Mouse (Mus musculus): Measurements from ENCODE around the gene C2cd5. TPM values are rescaled to one million over a fixed set of nuclear protein-coding genes. Genes with fewer than 3 reads are reported as not detected.

Gene C2cd5
- total RNA-seq, 1 experiment, result 26.5 TPM

- in situ Hi-C loops (cut with MboI; ENCODE audit: low sequenced_read_pairs in 2 of 2, unreplicated experiment in 2 of 2), result no loop called here
- no peak overlapping the region for H3K9ac ChIP-seq (ENCODE audit: insufficient read depth, low read depth, low read length, poor library complexity, severe bottlenecking)
- no peak overlapping the region for H3K27ac ChIP-seq (ENCODE audit: insufficient read depth, low read depth, low read length, poor library complexity, severe bottlenecking)
- H3K36me3 ChIP-seq (ENCODE audit: control insufficient read depth, insufficient read depth, low read length, poor library complexity, severe bottlenecking), result no peaks in the 10 kb centered on the region
- TF ChIP-seq CHD2 (IDR thresholded peaks at IDR 0.05; ENCODE audit: low read depth, low read length) (no peak), ZNF384 (IDR thresholded peaks at IDR 0.05; ENCODE audit: low read depth, low read length) (no peak), MAFK (IDR thresholded peaks at IDR 0.05; ENCODE audit: insufficient read depth, low read depth, low read length) (no peak), ZC3H11A (IDR thresholded peaks at IDR 0.05; ENCODE audit: borderline replicate concordance, low read depth, low read length) (no peak), HCFC1 (IDR thresholded peaks at IDR 0.05; ENCODE audit: borderline replicate concordance, insufficient read depth, low read length) (no peak)
- H3K4me3 ChIP-seq (ENCODE audit: insufficient read depth in 1 of 2, low read depth in 1 of 2, low read length in 2 of 2, poor library complexity in 1 of 2, severe bottlenecking in 1 of 2), result no peak overlapping the region
- no peak for DNase-seq (ENCODE audit: low read depth, low spot score)
- H3K4me1 ChIP-seq (ENCODE audit: control insufficient read depth in 2 of 2, insufficient read depth in 2 of 2, low read length in 2 of 2, poor library complexity in 1 of 2), result peaks cover 2 to 4% of the 10 kb centered on the region in 2 experiments; a peak in 3 of 4 replicates
- no peaks in the 10 kb centered on the region for H3K9me3 ChIP-seq (ENCODE audit: control insufficient read depth, insufficient read depth, low read depth, low read length)
Observed at GRCm38 (mm10) chr6:142998221-142998999, 101.5 kb downstream of the C2cd5 start.

- no peaks in the 10 kb centered on the region for H3K36me3 ChIP-seq (ENCODE audit: control insufficient read depth, insufficient read depth, low read length, poor library complexity, severe bottlenecking)
- H3K4me1 ChIP-seq (ENCODE audit: control insufficient read depth in 2 of 2, insufficient read depth in 2 of 2, low read length in 2 of 2, poor library complexity in 1 of 2), result peaks cover 2 to 4% of the 10 kb centered on the region in 2 experiments; a peak in 3 of 4 replicates
- no peak for DNase-seq (ENCODE audit: low read depth, low spot score)
- in situ Hi-C loops (cut with MboI; ENCODE audit: low sequenced_read_pairs in 2 of 2, unreplicated experiment in 2 of 2), result no loop called here
- H3K4me3 ChIP-seq (ENCODE audit: insufficient read depth in 1 of 2, low read depth in 1 of 2, low read length in 2 of 2, poor library complexity in 1 of 2, severe bottlenecking in 1 of 2), result no peak overlapping the region
- TF ChIP-seq CHD2 (IDR thresholded peaks at IDR 0.05; ENCODE audit: low read depth, low read length), result no peak
- no peak for TF ChIP-seq ZNF384 (IDR thresholded peaks at IDR 0.05; ENCODE audit: low read depth, low read length)
- TF ChIP-seq ZC3H11A (IDR thresholded peaks at IDR 0.05; ENCODE audit: borderline replicate concordance, low read depth, low read length), result no peak
- TF ChIP-seq MAFK (IDR thresholded peaks at IDR 0.05; ENCODE audit: insufficient read depth, low read depth, low read length), result no peak
- TF ChIP-seq HCFC1 (IDR thresholded peaks at IDR 0.05; ENCODE audit: borderline replicate concordance, insufficient read depth, low read length), result no peak
- H3K9me3 ChIP-seq (ENCODE audit: control insufficient read depth, insufficient read depth, low read depth, low read length), result no peaks in the 10 kb centered on the region
- no peak overlapping the region for H3K9ac ChIP-seq (ENCODE audit: insufficient read depth, low read depth, low read length, poor library complexity, severe bottlenecking)
- no peak overlapping the region for H3K27ac ChIP-seq (ENCODE audit: insufficient read depth, low read depth, low read length, poor library complexity, severe bottlenecking)
Observed at GRCm38 (mm10) chr6:142996887-142997286, 103.1 kb downstream of the C2cd5 start.

- TF ChIP-seq ZC3H11A (IDR thresholded peaks at IDR 0.05; ENCODE audit: borderline replicate concordance, low read depth, low read length) (no peak), HCFC1 (IDR thresholded peaks at IDR 0.05; ENCODE audit: borderline replicate concordance, insufficient read depth, low read length) (no peak), CHD2 (IDR thresholded peaks at IDR 0.05; ENCODE audit: low read depth, low read length) (no peak), ZNF384 (IDR thresholded peaks at IDR 0.05; ENCODE audit: low read depth, low read length) (no peak)
- H3K27ac ChIP-seq (ENCODE audit: insufficient read depth, low read depth, low read length, poor library complexity, severe bottlenecking), result no peak overlapping the region
- in situ Hi-C loops (cut with MboI; ENCODE audit: low sequenced_read_pairs in 2 of 2, unreplicated experiment in 2 of 2), result no loop called here
- H3K36me3 ChIP-seq (ENCODE audit: control insufficient read depth, insufficient read depth, low read length, poor library complexity, severe bottlenecking), result no peaks in the 10 kb centered on the region
- DNase-seq (ENCODE audit: low read depth, low spot score), result peak; percentile 40
- no peak overlapping the region for H3K4me3 ChIP-seq (ENCODE audit: insufficient read depth in 1 of 2, low read depth in 1 of 2, low read length in 2 of 2, poor library complexity in 1 of 2, severe bottlenecking in 1 of 2)
- H3K9me3 ChIP-seq (ENCODE audit: control insufficient read depth, insufficient read depth, low read depth, low read length), result no peaks in the 10 kb centered on the region
- no peak overlapping the region for H3K9ac ChIP-seq (ENCODE audit: insufficient read depth, low read depth, low read length, poor library complexity, severe bottlenecking)
- H3K4me1 ChIP-seq (ENCODE audit: control insufficient read depth in 2 of 2, insufficient read depth in 2 of 2, low read length in 2 of 2, poor library complexity in 1 of 2), result peaks cover 2 to 7% of the 10 kb centered on the region in 2 experiments; a peak in 3 of 4 replicates
Observed at GRCm38 (mm10) chr6:142995567-142995966, 104.4 kb downstream of the C2cd5 start.

- no peaks in the 10 kb centered on the region for H3K36me3 ChIP-seq (ENCODE audit: control insufficient read depth, insufficient read depth, low read length, poor library complexity, severe bottlenecking)
- in situ Hi-C loops (cut with MboI; ENCODE audit: low sequenced_read_pairs in 2 of 2, unreplicated experiment in 2 of 2), result no loop called here
- H3K27ac ChIP-seq (ENCODE audit: insufficient read depth, low read depth, low read length, poor library complexity, severe bottlenecking), result no peak overlapping the region
- peaks cover 2 to 9% of the 10 kb centered on the region in 2 experiments; a peak in 3 of 4 replicates for H3K4me1 ChIP-seq (ENCODE audit: control insufficient read depth in 2 of 2, insufficient read depth in 2 of 2, low read length in 2 of 2, poor library complexity in 1 of 2)
- DNase-seq (ENCODE audit: low read depth, low spot score), result no peak
- no peak for TF ChIP-seq CHD2 (IDR thresholded peaks at IDR 0.05; ENCODE audit: low read depth, low read length)
- TF ChIP-seq MAFK (IDR thresholded peaks at IDR 0.05; ENCODE audit: insufficient read depth, low read depth, low read length), result no peak
- no peak for TF ChIP-seq HCFC1 (IDR thresholded peaks at IDR 0.05; ENCODE audit: borderline replicate concordance, insufficient read depth, low read length)
- TF ChIP-seq ZC3H11A (IDR thresholded peaks at IDR 0.05; ENCODE audit: borderline replicate concordance, low read depth, low read length), result no peak
- no peak for TF ChIP-seq ZNF384 (IDR thresholded peaks at IDR 0.05; ENCODE audit: low read depth, low read length)
- H3K9ac ChIP-seq (ENCODE audit: insufficient read depth, low read depth, low read length, poor library complexity, severe bottlenecking), result no peak overlapping the region
- no peak overlapping the region for H3K4me3 ChIP-seq (ENCODE audit: insufficient read depth in 1 of 2, low read depth in 1 of 2, low read length in 2 of 2, poor library complexity in 1 of 2, severe bottlenecking in 1 of 2)
- H3K9me3 ChIP-seq (ENCODE audit: control insufficient read depth, insufficient read depth, low read depth, low read length), result no peaks in the 10 kb centered on the region
Observed at GRCm38 (mm10) chr6:142994821-142995220, 105.1 kb downstream of the C2cd5 start.

Data from ES-E14 (cell line).